32 mouse cellular contexts compared by ENCODE assay signal in the genomic region with DNA sequence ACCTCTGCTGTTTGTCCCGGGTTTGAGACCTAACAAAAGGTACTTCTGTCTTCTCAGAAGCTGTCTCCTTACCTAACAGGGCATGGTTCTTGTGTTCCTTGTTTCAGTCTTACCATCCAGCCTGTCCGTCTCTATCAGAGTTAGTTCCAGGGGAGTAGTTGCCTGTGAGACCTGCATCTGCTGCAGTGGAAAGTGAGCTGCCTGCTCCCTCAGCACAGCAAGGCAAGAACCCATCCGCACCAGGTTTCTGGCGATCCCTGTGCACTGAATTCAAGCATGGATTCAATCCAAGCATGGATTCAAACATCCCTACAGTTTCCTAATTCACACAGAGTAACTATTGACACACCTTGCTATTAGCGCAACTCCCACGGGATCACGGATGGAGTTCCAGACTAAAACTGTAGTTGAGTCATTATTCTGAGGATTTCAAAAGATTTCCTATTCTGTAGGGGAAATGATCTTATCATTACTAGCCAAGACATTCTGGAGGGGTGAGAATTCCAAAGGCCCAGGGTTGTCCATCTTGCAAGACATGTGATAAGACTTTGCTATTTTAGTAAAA. TPM values are rescaled to one million over a fixed set of nuclear protein-coding genes. Genes with fewer than 3 reads are reported as not detected.
DNase-seq lines count a peak whose midpoint lies in the region; ATAC-seq and TF ChIP-seq lines count a peak whose summit lies in the region.
"Had no signal": no experiment of that assay in that cellular context is flagged by ENCODE, and none has a peak within 500 bp of the region (broad histone marks: within the 10 kb centered on the region; RNA-seq: fewer than 3 reads in every experiment).

No protein-coding gene starts in this region.

- no peaks in the 10 kb centered on the region for H3K36me3 ChIP-seq in C2C12 (ENCODE audit: control insufficient read depth, insufficient read depth)
- H3K36me3 ChIP-seq in limb, embryonic 10.5 days, result no peaks in the 10 kb centered on the region
- H3K36me3 ChIP-seq in stomach, embryonic 16.5 days (ENCODE audit: control insufficient read depth, insufficient read depth, low read length), result no peaks in the 10 kb centered on the region
- H3K36me3 ChIP-seq in forebrain, postnatal 0 days (ENCODE audit: insufficient read depth), result no peaks in the 10 kb centered on the region
- no peaks in the 10 kb centered on the region for H3K36me3 ChIP-seq in liver, embryonic 12.5 days
- H3K36me3 ChIP-seq: embryonic facial prominence, embryonic 12.5 days; forebrain, embryonic 12.5 days; G1E; heart, embryonic 12.5 days; limb, embryonic 15.5 days; midbrain, embryonic 15.5 days had no signal

- no peak for ATAC-seq in stomach, embryonic 16.5 days (ENCODE audit: insufficient read depth, low FRiP score)
- no peak for ATAC-seq in forebrain, postnatal 0 days
- no peak for ATAC-seq in liver, embryonic 12.5 days
- ATAC-seq: hindbrain, embryonic 16.5 days; midbrain, embryonic 15.5 days; Patski had no signal

- H3K9me3 ChIP-seq in limb, embryonic 10.5 days (replicated peaks), result no peaks in the 10 kb centered on the region
- H3K9me3 ChIP-seq in stomach, embryonic 16.5 days (replicated peaks; ENCODE audit: control insufficient read depth, low read length), result no peaks in the 10 kb centered on the region
- no peaks in the 10 kb centered on the region for H3K9me3 ChIP-seq in forebrain, postnatal 0 days (ENCODE audit: low read length)
- no peaks in the 10 kb centered on the region for H3K9me3 ChIP-seq in liver, embryonic 12.5 days (replicated peaks)
- H3K9me3 ChIP-seq: embryonic facial prominence, embryonic 12.5 days; forebrain, embryonic 12.5 days; heart, embryonic 12.5 days; limb, embryonic 15.5 days; midbrain, embryonic 15.5 days had no signal

- H3K9ac ChIP-seq in stomach, embryonic 16.5 days (ENCODE audit: low read length), result no peak overlapping the region
- no peak overlapping the region for H3K9ac ChIP-seq in forebrain, postnatal 0 days
- no peak overlapping the region for H3K9ac ChIP-seq in liver, embryonic 12.5 days
- H3K9ac ChIP-seq: embryonic facial prominence, embryonic 12.5 days; forebrain, embryonic 12.5 days; heart, embryonic 12.5 days; limb, embryonic 15.5 days; liver, embryonic 14.5 days; midbrain, embryonic 15.5 days had no signal

- DNase-seq in 3134 (ENCODE audit: extremely low read depth, insufficient read length, low spot score), result peak; percentile 52
- DNase-seq in limb, embryonic 10.5 days (ENCODE audit: low spot score), result no peak
- no peak for DNase-seq in forebrain, postnatal 0 days
- no peak for DNase-seq in layer of hippocampus, postnatal 36 days
- DNase-seq: adrenal gland, postnatal 14 days; cerebellum, adult 11 months; cerebellum, adult 9-11 months; embryo, embryonic 11 days; gastrocnemius, postnatal 14 days; heart, adult 18-20 months; heart, postnatal 10 days; kidney, adult 2 months; layer of hippocampus, adult 9-11 months; lung, adult 2 months; lung, postnatal 10 days; right cerebral cortex, postnatal 25 days; thymus, adult 2 months; thymus, postnatal 36 days had no signal

- H3K4me2 ChIP-seq in stomach, embryonic 16.5 days (ENCODE audit: low read depth, low read length), result no peak overlapping the region
- H3K4me2 ChIP-seq in forebrain, postnatal 0 days (ENCODE audit: low read depth), result no peak overlapping the region
- no peak overlapping the region for H3K4me2 ChIP-seq in liver, embryonic 12.5 days
- H3K4me2 ChIP-seq: embryonic facial prominence, embryonic 12.5 days; forebrain, embryonic 12.5 days; heart, embryonic 12.5 days; limb, embryonic 15.5 days; midbrain, embryonic 15.5 days had no signal

- peak overlapping the region; percentile 30 for H3ac ChIP-seq in C2C12 (ENCODE audit: control insufficient read depth, insufficient read length, low read depth)

- no peaks in the 10 kb centered on the region for H3K79me2 ChIP-seq in C2C12 (ENCODE audit: control insufficient read depth, insufficient read depth)

- WGBS in limb, embryonic 10.5 days, result 84% methylated on average over 7 of the region's 7 CpGs
- WGBS in stomach, embryonic 16.5 days, result 71% methylated on average over 7 of the region's 7 CpGs
- WGBS in forebrain, postnatal 0 days, result 72% methylated on average over 7 of the region's 7 CpGs
- WGBS in liver, embryonic 12.5 days (ENCODE audit: insufficient replicate concordance), result 68% methylated on average over 7 of the region's 7 CpGs

- TF ChIP-seq CTCF in C2C12 (IDR thresholded peaks at IDR 0.05; ENCODE audit: control insufficient read depth, insufficient read depth, insufficient read length), result no peak
- no peak for TF ChIP-seq CTCF in forebrain, postnatal 0 days (IDR thresholded peaks at IDR 0.05; ENCODE audit: low read depth)

- no peaks in the 10 kb centered on the region for H3K27me3 ChIP-seq in C2C12 (ENCODE audit: control insufficient read depth, insufficient read depth, insufficient read length)
- no peaks in the 10 kb centered on the region for H3K27me3 ChIP-seq in limb, embryonic 10.5 days (ENCODE audit: low read depth, poor library complexity, severe bottlenecking)
- H3K27me3 ChIP-seq in stomach, embryonic 16.5 days (ENCODE audit: control insufficient read depth, insufficient read depth, low read length), result no peaks in the 10 kb centered on the region
- no peaks in the 10 kb centered on the region; the same call in 1 of the 2 replicates for H3K27me3 ChIP-seq in forebrain, postnatal 0 days (ENCODE audit: insufficient read depth, low read length)
- H3K27me3 ChIP-seq in liver, embryonic 12.5 days (replicated peaks), result peaks cover 29% of the 10 kb centered on the region
- H3K27me3 ChIP-seq: embryonic facial prominence, embryonic 12.5 days; forebrain, embryonic 12.5 days; limb, embryonic 15.5 days; midbrain, embryonic 15.5 days had no signal

- H3K4me1 ChIP-seq in limb, embryonic 10.5 days, result peaks cover 21% of the 10 kb centered on the region
- H3K4me1 ChIP-seq in stomach, embryonic 16.5 days (ENCODE audit: control insufficient read depth, insufficient read depth, low read length), result peaks cover 3% of the 10 kb centered on the region; the same call in 1 of the 2 replicates
- 0 out of 2 replicates have a peak, but pooled peaks cover under 1% of the 10 kb centered on the region for H3K4me1 ChIP-seq in forebrain, postnatal 0 days (ENCODE audit: insufficient read depth)
- peaks cover 4% of the 10 kb centered on the region; the same call in 1 of the 2 replicates for H3K4me1 ChIP-seq in liver, embryonic 12.5 days
- H3K4me1 ChIP-seq: forebrain, embryonic 12.5 days; heart, embryonic 12.5 days had no signal

- H3K4me3 ChIP-seq in C2C12 (ENCODE audit: insufficient read depth, poor library complexity, severe bottlenecking), result no peak overlapping the region
- no peak overlapping the region for H3K4me3 ChIP-seq in limb, embryonic 10.5 days
- H3K4me3 ChIP-seq in stomach, embryonic 16.5 days (replicated peaks; ENCODE audit: low read length), result no peak overlapping the region
- no peak overlapping the region for H3K4me3 ChIP-seq in forebrain, postnatal 0 days (ENCODE audit: low read depth, low read length)
- H3K4me3 ChIP-seq in liver, embryonic 12.5 days, result no peak overlapping the region
- H3K4me3 ChIP-seq: embryonic facial prominence, embryonic 12.5 days; forebrain, embryonic 12.5 days; heart, embryonic 12.5 days; limb, embryonic 15.5 days; midbrain, embryonic 15.5 days had no signal

- peak overlapping the region; percentile 56; the same call in 1 of the 2 replicates for H3K27ac ChIP-seq in limb, embryonic 10.5 days
- H3K27ac ChIP-seq in stomach, embryonic 16.5 days (ENCODE audit: low read length), result peak overlapping the region; percentile 14; the same call in 1 of the 2 replicates
- no peak overlapping the region for H3K27ac ChIP-seq in forebrain, postnatal 0 days (ENCODE audit: low read depth, low read length)
- no peak overlapping the region for H3K27ac ChIP-seq in liver, embryonic 12.5 days
- H3K27ac ChIP-seq: embryonic facial prominence, embryonic 12.5 days; forebrain, embryonic 12.5 days; kidney, postnatal 0 days; limb, embryonic 15.5 days; liver, embryonic 14.5 days; macrophage; midbrain, embryonic 15.5 days had no signal

- no peaks in the 10 kb centered on the region for H3K79me3 ChIP-seq in C2C12 (ENCODE audit: low read depth)

RNA-seq across cellular contexts. Expression of gene Gsto2, which starts 4.8 kb away (rescaled TPM):
- 2.6 TPM for polyA plus RNA-seq in C2C12 (2012; fragmentation: generic; extraction: Trizol)
- polyA plus RNA-seq in limb, embryonic 10.5 days (2016; fragmentation: Nextera tagmentation; extraction: Ambion mirVana), result 0.59 and 1.0 TPM in 2 replicates
- polyA plus RNA-seq in stomach, embryonic 16.5 days (2015; fragmentation: Nextera tagmentation; extraction: Ambion mirVana), result 2.0 and 2.6 TPM in 2 replicates
- total RNA-seq in forebrain, postnatal 0 days (2014; rRNA removed), result 0.77 and 0.95 TPM in 2 replicates
- polyA plus RNA-seq in forebrain, postnatal 0 days (2015; fragmentation: Nextera tagmentation; extraction: Ambion mirVana), result 0.88 and 0.93 TPM in 2 replicates
- 1 to 10 TPM; 2.7 to 3.1 TPM for total RNA-seq in layer of hippocampus, postnatal 36 days (2021)
- 0.29 and 0.31 TPM in 2 replicates for polyA plus RNA-seq in liver, embryonic 12.5 days (2016; fragmentation: Nextera tagmentation; extraction: Ambion mirVana)

RNA-seq across cellular contexts. Expression of gene Gsto1, which starts 15.4 kb away (rescaled TPM):
- polyA plus RNA-seq in C2C12 (2012; fragmentation: generic; extraction: Trizol), result 272 TPM
- polyA plus RNA-seq in limb, embryonic 10.5 days (2016; fragmentation: Nextera tagmentation; extraction: Ambion mirVana), result 241 and 258 TPM in 2 replicates
- 2,215 and 3,106 TPM in 2 replicates for polyA plus RNA-seq in stomach, embryonic 16.5 days (2015; fragmentation: Nextera tagmentation; extraction: Ambion mirVana)
- 120 and 187 TPM in 2 replicates for total RNA-seq in forebrain, postnatal 0 days (2014; rRNA removed)
- 166 and 184 TPM in 2 replicates for polyA plus RNA-seq in forebrain, postnatal 0 days (2015; fragmentation: Nextera tagmentation; extraction: Ambion mirVana)
- 10 to 100 TPM; 46.5 to 50.0 TPM for total RNA-seq in layer of hippocampus, postnatal 36 days (2021)
- polyA plus RNA-seq in liver, embryonic 12.5 days (2016; fragmentation: Nextera tagmentation; extraction: Ambion mirVana), result 119 and 123 TPM in 2 replicates

RNA-seq across cellular contexts. Expression of gene Cfap43, which starts 48.9 kb away (rescaled TPM):
- polyA plus RNA-seq in C2C12 (2012; fragmentation: generic; extraction: Trizol), result 0.07 TPM
- 0.05 and 0.09 TPM in 2 replicates for polyA plus RNA-seq in limb, embryonic 10.5 days (2016; fragmentation: Nextera tagmentation; extraction: Ambion mirVana)
- polyA plus RNA-seq in stomach, embryonic 16.5 days (2015; fragmentation: Nextera tagmentation; extraction: Ambion mirVana), result 1.1 TPM in 2 replicates
- total RNA-seq in forebrain, postnatal 0 days (2014; rRNA removed), result 2.1 and 2.3 TPM in 2 replicates
- polyA plus RNA-seq in forebrain, postnatal 0 days (2015; fragmentation: Nextera tagmentation; extraction: Ambion mirVana), result 0.99 and 1.8 TPM in 2 replicates
- 1 to 10 TPM; 1.2 to 1.7 TPM for total RNA-seq in layer of hippocampus, postnatal 36 days (2021)
- 0.04 TPM in 1 of 2 replicates, not detected in the other for polyA plus RNA-seq in liver, embryonic 12.5 days (2016; fragmentation: Nextera tagmentation; extraction: Ambion mirVana)
- total RNA-seq: adrenal gland, postnatal 14 days; gastrocnemius, postnatal 14 days had no signal
- polyA plus RNA-seq: G1E; kidney, adult 2 months had no signal

RNA-seq across cellular contexts. Expression of gene Itprip, which starts 48.9 kb away (rescaled TPM):
- 66.5 TPM for polyA plus RNA-seq in C2C12 (2012; fragmentation: generic; extraction: Trizol)
- 19.0 and 27.5 TPM in 2 replicates for polyA plus RNA-seq in limb, embryonic 10.5 days (2016; fragmentation: Nextera tagmentation; extraction: Ambion mirVana)
- polyA plus RNA-seq in stomach, embryonic 16.5 days (2015; fragmentation: Nextera tagmentation; extraction: Ambion mirVana), result 18.7 and 20.1 TPM in 2 replicates
- total RNA-seq in forebrain, postnatal 0 days (2014; rRNA removed), result 3.8 and 4.9 TPM in 2 replicates
- 2.2 and 2.4 TPM in 2 replicates for polyA plus RNA-seq in forebrain, postnatal 0 days (2015; fragmentation: Nextera tagmentation; extraction: Ambion mirVana)
- total RNA-seq in layer of hippocampus, postnatal 36 days (2021), result 1 to 10 TPM; 1.0 to 1.9 TPM
- polyA plus RNA-seq in liver, embryonic 12.5 days (2016; fragmentation: Nextera tagmentation; extraction: Ambion mirVana), result 5.3 and 5.9 TPM in 2 replicates

Comparison
In these comparisons a context has a peak if more than half of its experiments do, and no peak if none do; other contexts are left out.
1. H3K27ac ChIP-seq: peak in limb, embryonic 10.5 days (single experiment) and stomach, embryonic 16.5 days (single experiment); none in forebrain, postnatal 0 days (single experiment) and liver, embryonic 12.5 days (single experiment).